Mouse (Mus musculus) inflammation-experienced regulatory T-cells (primary cell): Measurements from ENCODE around the gene Hist1h4b. TPM values are rescaled to one million over a fixed set of nuclear protein-coding genes. Genes with fewer than 3 reads are reported as not detected.

Source experiments
- polyA plus RNA-seq, 2 experiments: library from polyadenylated mRNA; unstranded; fragments of 100-300 nt; shearing (Covaris generic); gene quantifications; one replicate each; pipeline ENCODE4 v1.2.1; 2017

The Hist1h4b gene
- 1 to 10 TPM; 6.9 to 9.9 TPM for polyA plus RNA-seq

DNA sequence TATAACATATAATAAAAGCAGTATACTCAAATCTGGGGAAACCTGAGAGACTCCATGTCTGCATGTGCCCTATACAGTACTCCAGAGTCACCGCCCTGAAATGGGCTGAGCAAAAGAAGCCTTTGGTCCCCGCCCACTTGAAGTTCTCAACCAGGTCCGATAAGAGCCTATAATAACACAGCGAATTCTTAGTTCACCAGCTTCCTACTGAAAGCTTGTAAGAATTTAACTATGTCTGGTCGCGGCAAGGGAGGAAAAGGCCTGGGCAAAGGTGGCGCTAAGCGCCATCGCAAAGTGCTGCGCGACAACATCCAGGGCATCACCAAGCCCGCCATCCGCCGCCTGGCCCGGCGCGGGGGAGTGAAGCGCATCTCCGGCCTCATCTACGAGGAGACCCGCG, at the start of gene Hist1h4b:
Gene Hist1h4b, plus strand, starts transcription at position 224 of the 400 bp plus-strand sequence.

DNA sequence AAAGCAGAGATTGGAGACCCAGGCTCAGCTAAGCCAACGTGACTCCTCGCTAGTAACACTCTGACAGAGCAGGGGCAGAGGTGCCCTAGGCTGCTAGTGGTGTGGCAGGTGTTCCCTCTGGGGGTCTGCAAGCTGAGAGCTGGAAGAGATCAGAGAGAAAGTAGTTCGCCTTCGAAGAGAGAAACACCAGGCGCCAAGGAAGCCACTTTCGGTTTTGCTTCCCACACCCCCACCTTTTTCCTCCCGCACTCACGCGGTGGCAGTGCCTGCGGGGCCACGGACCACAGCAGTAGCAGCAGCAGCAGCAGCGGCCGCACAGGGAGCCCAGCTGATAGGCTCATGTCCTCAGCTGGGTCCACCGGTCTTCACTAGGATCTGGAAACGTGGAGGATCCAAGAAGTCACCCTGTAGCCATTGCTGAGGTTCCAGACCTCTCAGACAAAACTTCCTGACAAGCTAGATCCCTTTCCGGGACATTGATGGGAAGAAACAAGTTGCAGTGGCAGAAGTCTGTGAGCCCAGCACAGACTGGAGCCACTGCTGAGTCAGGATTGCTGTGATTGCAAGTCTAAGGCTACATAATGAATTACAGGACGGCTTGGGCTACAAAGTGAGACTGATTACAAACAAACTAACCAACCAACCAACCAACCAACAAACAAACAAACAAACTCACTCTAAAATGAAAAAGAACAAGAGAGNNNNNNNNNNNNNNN, 46.3 kb upstream of the Hist1h4b start, which contains the start of gene Hfe:
Gene Hfe, minus strand, starts transcription at position 481 of the 716 bp plus-strand sequence.

DNA sequence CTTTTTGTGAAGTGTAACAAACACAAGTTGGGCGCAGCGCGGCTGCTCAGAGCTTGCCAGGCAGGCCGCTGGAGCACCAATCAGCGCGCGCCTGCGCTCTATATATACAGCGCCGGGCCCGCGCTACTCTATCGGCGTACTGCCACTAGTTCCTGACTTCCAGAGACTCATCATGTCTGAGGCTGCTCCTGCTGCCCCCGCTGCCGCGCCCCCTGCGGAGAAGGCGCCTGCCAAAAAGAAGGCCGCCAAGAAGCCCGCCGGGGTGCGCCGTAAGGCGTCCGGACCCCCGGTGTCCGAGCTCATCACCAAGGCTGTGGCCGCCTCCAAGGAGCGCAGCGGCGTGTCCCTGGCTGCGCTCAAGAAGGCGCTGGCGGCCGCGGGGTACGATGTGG, 18.1 kb upstream of the Hist1h4b start, which contains the start of gene Hist1h1c:
Gene Hist1h1c, plus strand, starts transcription at position 132 of the 392 bp plus-strand sequence.

DNA sequence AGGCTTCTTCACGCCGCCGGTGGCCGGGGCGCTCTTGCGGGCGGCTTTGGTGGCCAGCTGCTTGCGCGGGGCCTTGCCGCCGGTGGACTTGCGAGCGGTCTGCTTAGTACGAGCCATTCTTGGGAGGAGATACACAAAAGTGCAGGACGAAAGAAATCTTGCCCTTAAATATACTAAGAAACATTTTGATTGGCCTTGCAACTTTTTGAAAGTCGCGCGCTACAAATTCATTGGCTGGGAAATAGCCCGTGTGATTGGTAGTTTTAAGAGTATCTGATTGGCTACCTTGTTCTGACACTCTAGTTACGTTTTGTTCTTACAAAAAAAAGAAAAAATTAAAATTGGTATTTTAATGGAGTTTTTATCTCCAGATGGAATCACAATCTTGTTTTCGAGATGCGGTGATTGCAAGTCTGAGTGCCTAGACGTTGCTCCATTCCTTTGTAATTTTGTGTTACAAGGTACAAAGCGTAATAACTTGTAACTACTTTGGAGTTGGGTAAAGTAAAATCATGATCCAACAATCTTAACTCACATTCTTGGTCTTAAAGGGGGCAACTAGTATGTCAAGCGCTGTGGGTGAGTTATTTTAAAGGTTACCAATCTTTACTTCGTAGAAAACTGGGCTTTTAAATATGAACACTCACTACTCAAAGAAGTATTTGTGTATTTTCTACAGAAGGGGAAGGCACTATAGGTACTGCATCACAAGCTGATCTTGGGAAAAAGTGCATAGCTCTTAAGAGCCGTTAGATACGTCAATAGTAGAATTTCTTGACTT, 11.2 kb upstream of the Hist1h4b start, which contains the start of gene Hist1h3c:
Gene Hist1h3c, minus strand, starts transcription at position 222 of the 781 bp plus-strand sequence.

DNA sequence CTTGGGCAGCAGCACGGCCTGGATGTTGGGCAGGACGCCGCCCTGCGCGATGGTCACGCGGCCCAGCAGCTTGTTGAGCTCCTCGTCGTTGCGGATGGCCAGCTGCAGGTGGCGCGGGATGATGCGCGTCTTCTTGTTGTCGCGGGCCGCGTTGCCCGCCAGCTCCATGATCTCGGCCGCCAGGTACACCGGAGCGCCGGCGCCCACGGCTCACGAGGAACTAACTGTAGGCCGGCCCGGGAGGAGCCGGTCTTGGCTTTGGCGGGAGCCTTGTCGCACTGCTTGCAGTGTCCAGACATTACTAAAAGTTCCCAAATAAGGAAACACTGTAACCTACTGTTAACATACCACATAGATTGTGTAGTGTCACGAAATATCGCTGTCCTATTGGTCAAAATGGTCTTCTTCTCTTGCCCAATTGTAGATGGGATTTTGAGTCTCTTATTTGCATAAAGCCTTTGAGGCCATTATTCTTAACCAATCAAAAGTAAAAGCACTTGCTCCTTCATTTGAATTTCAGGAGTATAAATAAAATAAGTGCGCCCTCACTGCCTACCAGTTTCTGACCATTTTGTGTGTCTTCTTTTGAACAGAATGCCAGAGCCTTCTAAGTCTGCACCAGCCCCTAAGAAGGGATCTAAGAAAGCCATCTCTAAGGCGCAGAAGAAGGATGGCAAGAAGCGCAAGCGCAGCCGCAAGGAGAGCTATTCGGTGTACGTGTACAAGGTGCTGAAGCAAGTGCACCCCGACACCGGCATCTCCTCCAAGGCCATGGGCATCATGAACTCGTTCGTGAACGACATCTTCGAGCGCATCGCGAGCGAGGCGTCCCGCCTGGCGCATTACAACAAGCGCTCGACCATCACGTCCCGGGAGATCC, 10.4 kb upstream of the Hist1h4b start, which contains the start of gene Hist1h2bb:
Gene Hist1h2bb, plus strand, starts transcription at position 534 of the 880 bp plus-strand sequence.

DNA sequence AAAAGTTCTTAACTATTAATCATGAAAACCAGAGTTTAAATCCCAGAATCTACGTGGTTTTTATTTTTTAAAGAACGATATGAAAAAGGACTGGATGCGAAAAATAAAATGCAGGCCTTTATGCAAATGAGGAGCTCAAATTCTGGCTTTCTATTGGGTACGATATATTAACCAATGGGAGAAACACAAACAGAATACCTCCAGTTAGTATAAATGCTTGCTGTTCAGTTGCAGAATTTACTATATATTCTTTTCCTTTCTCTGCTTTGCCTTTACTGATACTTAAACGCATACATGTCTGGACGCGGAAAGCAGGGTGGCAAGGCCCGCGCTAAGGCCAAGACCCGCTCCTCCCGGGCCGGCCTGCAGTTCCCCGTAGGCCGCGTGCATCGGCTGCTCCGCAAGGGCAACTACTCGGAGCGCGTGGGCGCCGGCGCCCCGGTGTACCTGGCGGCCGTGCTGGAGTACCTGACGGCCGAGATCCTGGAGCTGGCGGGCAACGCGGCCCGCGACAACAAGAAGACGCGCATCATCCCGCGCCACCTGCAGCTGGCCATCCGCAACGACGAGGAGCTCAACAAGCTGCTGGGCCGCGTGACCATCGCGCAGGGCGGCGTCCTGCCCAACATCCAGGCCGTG, 5.9 kb upstream of the Hist1h4b start, which contains the start of gene Hist1h2ab:
Gene Hist1h2ab, plus strand, starts transcription at position 288 of the 639 bp plus-strand sequence.

DNA sequence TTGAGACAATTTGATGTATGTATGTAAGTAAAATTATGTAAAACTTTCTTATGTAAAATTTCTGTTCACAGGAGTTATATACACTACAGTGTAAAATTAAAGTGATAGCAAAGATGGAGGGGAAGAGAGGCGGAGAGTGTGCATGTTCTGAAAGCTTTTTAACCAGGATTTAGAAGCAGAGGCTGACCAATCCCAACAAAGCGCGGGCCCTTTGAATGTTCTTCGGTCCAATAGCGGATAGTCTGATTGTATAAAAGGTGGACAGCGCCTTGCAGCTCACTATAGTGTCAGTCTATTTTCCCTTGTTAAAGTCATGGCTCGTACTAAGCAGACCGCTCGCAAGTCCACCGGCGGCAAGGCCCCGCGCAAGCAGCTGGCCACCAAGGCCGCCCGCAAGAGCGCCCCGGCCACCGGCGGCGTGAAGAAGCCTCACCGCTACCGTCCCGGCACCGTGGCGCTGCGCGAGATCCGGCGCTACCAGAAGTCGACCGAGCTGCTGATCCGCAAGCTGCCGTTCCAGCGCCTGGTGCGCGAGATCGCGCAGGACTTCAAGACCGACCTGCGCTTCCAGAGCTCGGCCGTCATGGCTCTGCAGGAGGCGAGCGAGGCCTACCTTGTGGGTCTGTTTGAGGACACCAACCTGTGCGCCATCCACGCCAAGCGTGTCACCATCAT, 4.6 kb upstream of the Hist1h4b start, which contains the start of gene Hist1h3b:
Gene Hist1h3b, plus strand, starts transcription at position 201 of the 675 bp plus-strand sequence.

DNA sequence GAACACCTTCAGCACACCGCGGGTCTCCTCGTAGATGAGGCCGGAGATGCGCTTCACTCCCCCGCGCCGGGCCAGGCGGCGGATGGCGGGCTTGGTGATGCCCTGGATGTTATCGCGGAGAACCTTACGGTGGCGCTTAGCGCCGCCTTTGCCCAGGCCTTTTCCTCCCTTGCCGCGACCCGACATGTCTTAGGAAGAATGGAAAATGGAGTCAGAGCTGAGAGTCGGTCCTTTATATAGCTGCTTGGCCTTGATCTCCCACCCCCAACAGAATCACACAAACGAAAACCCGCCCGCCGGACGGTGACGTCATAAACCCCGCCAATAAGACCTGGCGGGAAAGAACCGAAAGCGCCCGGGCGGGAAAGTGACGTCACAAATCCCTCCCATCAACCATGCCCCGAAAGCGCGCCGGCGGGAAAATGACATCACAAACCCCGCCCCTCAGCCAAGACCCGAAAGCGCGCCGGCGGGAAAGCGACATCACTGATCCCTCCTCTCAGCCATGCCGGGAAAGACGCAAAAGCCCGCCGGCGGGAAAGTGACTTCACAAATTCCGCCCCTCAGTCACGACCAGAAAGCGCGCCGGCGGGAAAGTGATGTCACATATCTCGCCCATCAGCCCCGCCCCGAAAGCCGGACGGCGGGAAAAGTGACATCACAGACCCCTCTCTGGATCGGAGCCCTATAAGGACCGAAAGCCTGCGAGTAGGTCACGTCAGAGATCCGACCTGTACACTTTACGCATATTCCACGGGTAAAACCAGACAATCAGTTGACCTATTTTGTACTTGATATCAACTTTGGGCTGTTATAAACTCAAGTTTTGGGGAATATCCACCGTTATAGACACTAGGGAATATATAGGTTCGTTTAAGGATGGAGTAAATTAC, 4.4 kb downstream of the Hist1h4b start, which contains the start of gene Hist1h4a:
Gene Hist1h4a, minus strand, starts transcription at position 259 of the 893 bp plus-strand sequence.

DNA sequence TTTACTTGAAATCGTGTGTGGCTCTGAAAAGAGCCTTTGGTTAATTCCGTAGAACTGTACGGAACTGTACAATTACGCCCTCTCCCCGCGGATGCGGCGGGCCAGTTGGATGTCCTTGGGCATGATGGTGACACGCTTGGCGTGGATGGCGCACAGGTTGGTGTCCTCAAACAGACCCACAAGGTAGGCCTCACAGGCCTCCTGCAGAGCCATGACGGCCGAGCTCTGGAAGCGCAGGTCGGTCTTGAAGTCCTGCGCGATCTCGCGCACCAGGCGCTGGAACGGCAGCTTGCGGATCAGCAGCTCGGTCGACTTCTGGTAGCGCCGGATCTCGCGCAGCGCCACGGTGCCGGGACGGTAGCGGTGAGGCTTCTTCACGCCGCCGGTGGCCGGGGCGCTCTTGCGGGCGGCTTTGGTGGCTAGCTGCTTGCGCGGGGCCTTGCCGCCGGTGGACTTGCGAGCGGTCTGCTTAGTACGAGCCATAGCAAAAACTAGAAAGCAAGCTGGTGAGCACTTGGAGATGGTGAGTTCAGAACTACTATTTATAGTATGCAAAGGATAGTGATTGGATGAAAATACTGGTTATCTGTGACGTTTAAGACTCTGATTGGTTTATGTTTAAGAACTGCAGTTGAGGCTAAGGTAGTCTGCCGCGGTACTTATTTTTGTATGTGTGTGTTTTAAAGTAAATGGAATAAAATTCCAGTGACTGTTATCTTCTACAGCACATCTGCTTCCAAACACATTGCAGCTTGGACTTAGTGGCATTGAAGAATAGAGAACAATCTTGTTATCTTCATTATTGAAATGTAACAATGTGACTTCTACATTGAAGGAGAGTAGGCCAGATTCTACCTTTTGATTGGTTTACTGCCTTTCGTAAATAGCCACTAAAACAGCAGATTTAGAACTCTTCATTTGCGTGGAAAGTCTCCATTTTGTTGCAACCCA, 5.3 kb downstream of the Hist1h4b start, which contains the start of gene Hist1h3a:
Gene Hist1h3a, minus strand, starts transcription at position 516 of the 951 bp plus-strand sequence.

DNA sequence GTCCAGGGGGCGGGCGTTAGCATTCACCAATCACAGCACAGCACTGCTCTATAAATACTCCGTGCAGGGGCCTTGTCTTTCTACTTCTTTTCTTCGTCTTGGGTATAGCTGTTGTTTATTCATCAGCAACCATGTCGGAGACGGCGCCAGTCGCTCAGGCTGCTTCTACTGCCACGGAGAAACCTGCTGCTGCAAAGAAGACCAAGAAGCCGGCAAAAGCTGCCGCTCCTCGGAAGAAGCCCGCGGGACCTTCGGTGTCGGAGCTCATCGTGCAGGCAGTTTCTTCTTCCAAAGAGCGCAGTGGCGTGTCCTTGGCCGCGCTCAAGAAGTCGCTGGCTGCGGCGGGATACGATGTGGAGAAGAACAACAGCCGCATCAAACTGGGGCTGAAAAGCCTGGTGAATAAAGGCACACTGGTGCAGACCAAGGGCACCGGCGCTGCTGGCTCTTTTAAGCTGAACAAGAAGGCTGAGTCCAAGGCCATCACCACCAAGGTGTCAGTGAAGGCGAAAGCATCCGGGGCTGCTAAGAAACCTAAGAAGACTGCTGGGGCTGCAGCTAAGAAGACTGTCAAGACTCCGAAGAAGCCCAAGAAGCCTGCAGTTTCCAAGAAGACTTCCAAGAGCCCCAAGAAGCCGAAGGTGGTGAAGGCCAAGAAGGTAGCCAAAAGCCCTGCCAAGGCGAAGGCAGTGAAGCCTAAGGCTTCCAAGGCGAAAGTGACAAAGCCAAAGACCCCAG, 6.9 kb downstream of the Hist1h4b start, which contains the start of gene Hist1h1a:
Gene Hist1h1a, plus strand, starts transcription at position 81 of the 738 bp plus-strand sequence.

DNA sequence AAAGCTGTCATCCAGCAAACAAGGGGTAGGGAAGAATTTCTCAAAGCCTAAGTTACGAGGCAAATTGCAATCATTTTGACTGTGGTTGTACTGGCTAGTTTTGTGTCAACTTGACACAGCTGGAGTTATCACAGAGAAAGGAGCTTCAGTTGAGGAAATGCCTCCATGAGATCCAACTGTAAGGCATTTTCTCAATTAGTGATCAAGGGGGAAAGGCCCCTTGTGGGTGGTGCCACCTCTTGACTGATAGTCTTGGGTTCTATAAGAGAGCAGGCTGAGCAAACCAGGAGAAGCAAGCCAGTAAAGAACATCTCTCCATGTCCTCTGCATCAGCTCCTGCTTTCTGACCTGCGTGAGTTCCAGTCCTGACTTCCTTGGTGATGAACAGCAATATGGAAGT, 12.8 kb downstream of the Hist1h4b start, which contains the start of gene Trim38:
Gene Trim38, plus strand, starts transcription at position 301 of the 400 bp plus-strand sequence.

DNA sequence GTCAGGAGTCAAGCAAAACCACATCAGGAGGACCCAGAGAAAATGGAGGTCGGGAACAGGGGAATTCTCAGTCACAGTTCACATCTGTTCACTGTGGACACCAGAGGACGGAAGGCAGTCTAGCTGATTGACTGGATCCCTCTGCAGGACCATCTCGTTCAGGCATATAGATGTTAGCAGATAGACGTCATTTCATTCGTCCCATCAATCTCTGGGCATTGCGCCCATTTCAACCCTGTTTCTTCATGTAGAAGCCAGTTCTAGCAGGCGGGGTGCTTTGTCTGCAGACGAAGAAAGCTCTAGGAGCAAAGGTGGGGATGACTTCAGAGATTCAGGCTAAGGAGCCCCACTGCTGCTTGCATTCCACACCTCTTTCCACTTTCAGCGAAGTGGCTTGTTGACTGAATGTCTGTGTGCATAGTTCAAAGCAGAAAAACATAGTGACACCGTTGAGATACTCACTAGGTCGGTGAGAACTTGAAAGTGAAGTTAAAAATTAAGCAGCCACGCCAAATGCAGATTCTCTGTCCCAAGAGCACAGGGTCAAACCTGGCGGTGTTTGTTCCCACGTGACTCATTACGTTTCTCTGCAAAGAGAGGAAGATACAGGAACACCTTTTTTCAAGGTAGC, 49.7 kb downstream of the Hist1h4b start, which contains the start of gene Slc17a2:
Gene Slc17a2, plus strand, starts transcription at position 572 of the 631 bp plus-strand sequence.

Other genes starting within 250 kb of the Hist1h4b start
- gene Hist1h4h, start 226.0 kb upstream of the Hist1h4b start, polyA plus RNA-seq: 10 to 100 TPM in 1 of 2 experiments, 1 to 10 TPM in 1; 7.1 to 14.6 TPM
- gene Hist1h2af, start 223.1 kb upstream of the Hist1h4b start, polyA plus RNA-seq: not detected
- not detected for gene Hist1h3g, start 221.6 kb upstream of the Hist1h4b start, polyA plus RNA-seq
- 1 to 10 TPM in 1 of 2 experiments, under 1 TPM in 1; 0.52 to 5.2 TPM for gene Hist1h2bh, start 213.6 kb upstream of the Hist1h4b start, polyA plus RNA-seq
- 1 to 10 TPM; 1.3 to 3.2 TPM for gene Hist1h3f, start 213.0 kb upstream of the Hist1h4b start, polyA plus RNA-seq
- 1 to 10 TPM in 1 of 2 experiments, not detected in 1; 1.4 TPM for gene Hist1h4f, start 205.4 kb upstream of the Hist1h4b start, polyA plus RNA-seq
- gene Hist1h1d, start 203.8 kb upstream of the Hist1h4b start, polyA plus RNA-seq: 1 to 10 TPM in 1 of 2 experiments, under 1 TPM in 1; 0.99 to 2.4 TPM
- 1 to 10 TPM; 3.2 to 8.8 TPM for gene Hist1h3e, start 194.6 kb upstream of the Hist1h4b start, polyA plus RNA-seq
- 1 to 10 TPM; 4.5 to 6.5 TPM for gene Hist1h2ae, start 185.8 kb upstream of the Hist1h4b start, polyA plus RNA-seq
- 10 to 100 TPM in 1 of 2 experiments, 1 to 10 TPM in 1; 7.3 to 11.3 TPM for gene Hist1h2bg, start 185.6 kb upstream of the Hist1h4b start, polyA plus RNA-seq
- 1 to 10 TPM in 1 of 2 experiments, not detected in 1; 1.5 TPM for gene Hist1h2bf, start 182.8 kb upstream of the Hist1h4b start, polyA plus RNA-seq
- gene Hist1h2ad, start 182.6 kb upstream of the Hist1h4b start, polyA plus RNA-seq: under 1 TPM in 1 of 2 experiments, not detected in 1; 0.35 TPM
- under 1 TPM in 1 of 2 experiments, not detected in 1; 0.23 TPM for gene Hist1h3d, start 181.2 kb upstream of the Hist1h4b start, polyA plus RNA-seq
- gene Hist1h4d, start 175.4 kb upstream of the Hist1h4b start, polyA plus RNA-seq: 10 to 100 TPM; 12.4 to 29.7 TPM
- gene Hist1h2be, start 135.9 kb upstream of the Hist1h4b start, polyA plus RNA-seq: 1 to 10 TPM; 2.7 to 2.9 TPM
- gene Hist1h1e, start 134.5 kb upstream of the Hist1h4b start, polyA plus RNA-seq: 10 to 100 TPM; 13.4 to 19.2 TPM
- gene Hist1h2ac, start 73.1 kb upstream of the Hist1h4b start, polyA plus RNA-seq: 1 to 10 TPM; 2.2 to 4.6 TPM
- gene Hist1h2bc, start 72.8 kb upstream of the Hist1h4b start, polyA plus RNA-seq: 1 to 10 TPM; 6.3 to 8.3 TPM
- under 1 TPM in 1 of 2 experiments, not detected in 1; 0.53 TPM for gene Hist1h1t, start 61.2 kb upstream of the Hist1h4b start, polyA plus RNA-seq
- 10 to 100 TPM in 1 of 2 experiments, 1 to 10 TPM in 1; 4.3 to 11.5 TPM for gene Hist1h4c, start 58.6 kb upstream of the Hist1h4b start, polyA plus RNA-seq
- gene Hfe, start 46.2 kb upstream of the Hist1h4b start, polyA plus RNA-seq: under 1 TPM; 0.75 to 0.92 TPM
- 10 to 100 TPM; 25.5 to 40.4 TPM for gene Hist1h1c, start 18.2 kb upstream of the Hist1h4b start, polyA plus RNA-seq
- not detected for gene Hist1h3c, start 11.4 kb upstream of the Hist1h4b start, polyA plus RNA-seq
- gene Hist1h2bb, start 10.3 kb upstream of the Hist1h4b start, polyA plus RNA-seq: under 1 TPM in 1 of 2 experiments, not detected in 1; 0.80 TPM
- gene Hist1h2ab, start 5.9 kb upstream of the Hist1h4b start, polyA plus RNA-seq: 1 to 10 TPM in 1 of 2 experiments, under 1 TPM in 1; 0.42 to 2.0 TPM
- gene Hist1h3b, start 4.7 kb upstream of the Hist1h4b start, polyA plus RNA-seq: not detected
- gene Hist1h4a, start 4.2 kb downstream of the Hist1h4b start, polyA plus RNA-seq: not detected
- gene Hist1h3a, start 5.4 kb downstream of the Hist1h4b start, polyA plus RNA-seq: 10 to 100 TPM in 1 of 2 experiments, 1 to 10 TPM in 1; 5.0 to 15.8 TPM
- gene Hist1h1a, start 6.7 kb downstream of the Hist1h4b start, polyA plus RNA-seq: 1 to 10 TPM; 1.0 to 1.6 TPM
- gene Trim38, start 12.9 kb downstream of the Hist1h4b start, polyA plus RNA-seq: under 1 TPM; 0.07 to 0.47 TPM
- under 1 TPM; 0.04 to 0.13 TPM for gene Slc17a2, start 50.0 kb downstream of the Hist1h4b start, polyA plus RNA-seq
- gene Slc17a3, start 82.4 kb downstream of the Hist1h4b start, polyA plus RNA-seq: under 1 TPM in 1 of 2 experiments, not detected in 1; 0.20 TPM
- 1 to 10 TPM in 1 of 2 experiments, under 1 TPM in 1; 0.14 to 2.4 TPM for gene Slc17a1, start 110.7 kb downstream of the Hist1h4b start, polyA plus RNA-seq
- under 1 TPM; 0.06 to 0.56 TPM for gene Slc17a4, start 158.0 kb downstream of the Hist1h4b start, polyA plus RNA-seq
- not detected for gene Hist1h2ba, start 177.1 kb downstream of the Hist1h4b start, polyA plus RNA-seq
- gene Hist1h2aa, start 177.4 kb downstream of the Hist1h4b start, polyA plus RNA-seq: not detected
- gene Scgn, start 234.2 kb downstream of the Hist1h4b start, polyA plus RNA-seq: not detected